8 mouse cellular contexts compared by ENCODE assay signal in the genomic region with DNA sequence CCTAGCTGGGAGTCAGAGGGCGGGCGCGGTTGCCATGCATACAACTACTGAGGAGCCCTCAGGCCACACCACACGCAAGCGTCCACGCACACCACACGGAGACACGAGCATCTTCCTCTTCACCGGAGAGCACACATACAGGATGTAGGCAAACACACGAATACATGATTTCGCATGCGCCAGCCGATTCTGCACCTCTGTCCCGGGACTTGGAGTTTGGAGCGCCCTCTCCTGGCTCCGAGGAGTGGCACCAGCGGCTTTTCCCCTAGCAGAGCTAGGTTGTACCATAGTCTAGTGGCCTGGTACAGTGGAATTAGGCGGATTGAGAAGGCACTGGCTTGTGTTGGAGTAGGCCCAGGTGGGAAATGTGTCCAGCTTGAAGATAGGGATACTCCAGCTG. TPM values are rescaled to one million over a fixed set of nuclear protein-coding genes. Genes with fewer than 3 reads are reported as not detected.
DNase-seq lines count a peak whose midpoint lies in the region; ATAC-seq and TF ChIP-seq lines count a peak whose summit lies in the region.

No protein-coding gene starts in this region.

- H3K36me3 ChIP-seq in kidney, adult 2 months (ENCODE audit: control insufficient read depth, insufficient read depth, low read length), result no peaks in the 10 kb centered on the region; the same call in 1 of the 2 replicates
- H3K36me3 ChIP-seq in liver, embryonic 15.5 days (replicated peaks), result no peaks in the 10 kb centered on the region
- no peaks in the 10 kb centered on the region for H3K36me3 ChIP-seq in neural tube, embryonic 12.5 days

- H3K9ac ChIP-seq in liver, embryonic 15.5 days, result no peak overlapping the region
- no peak overlapping the region for H3K9ac ChIP-seq in neural tube, embryonic 12.5 days

- TF ChIP-seq CTCF in left cerebral cortex, adult 2 months (IDR thresholded peaks at IDR 0.05), result peak; percentile 65
- peak; percentile 69 for TF ChIP-seq CTCF in kidney, adult 2 months (conservative IDR thresholded peaks at IDR 0.05; ENCODE audit: insufficient read depth, insufficient read length, low read depth, low read length)

- WGBS in kidney, adult 2 months, result 28% methylated on average over 18 of the region's 18 CpGs
- 17% methylated on average over 18 of the region's 18 CpGs for WGBS in liver, embryonic 15.5 days (ENCODE audit: insufficient replicate concordance)
- 11% methylated on average over 18 of the region's 18 CpGs for WGBS in neural tube, embryonic 12.5 days

- peaks cover 11% of the 10 kb centered on the region; the same call in 1 of the 2 replicates for H3K4me1 ChIP-seq in kidney, adult 2 months (ENCODE audit: control insufficient read depth, insufficient read depth, low read length)
- peaks cover 10% of the 10 kb centered on the region; the same call in 1 of the 2 replicates for H3K4me1 ChIP-seq in liver, embryonic 15.5 days (replicated peaks)
- H3K4me1 ChIP-seq in neural tube, embryonic 12.5 days, result peaks cover 5% of the 10 kb centered on the region

- DNase-seq in left cerebral cortex, adult 2 months (ENCODE audit: extremely low spot score in 1 of 2, low spot score in 2 of 2), result peak; percentile 35
- DNase-seq in left cerebral cortex, adult 11 months (ENCODE audit: low spot score), result no peak
- peak; percentile 68 for DNase-seq in kidney, adult 2 months
- peak; percentile 84 for DNase-seq in testis, postnatal 10 days (ENCODE audit: low spot score)

- no peaks in the 10 kb centered on the region for H3K27me3 ChIP-seq in kidney, adult 2 months (replicated peaks; ENCODE audit: control insufficient read depth, insufficient read depth, low read length)
- H3K27me3 ChIP-seq in liver, embryonic 15.5 days, result no peaks in the 10 kb centered on the region
- no peaks in the 10 kb centered on the region; the same call in 1 of the 2 replicates for H3K27me3 ChIP-seq in neural tube, embryonic 12.5 days (replicated peaks)

- intact Hi-C loops in left cerebral cortex, adult 2 months (cut with DNase I), result no loop called here

- no peaks in the 10 kb centered on the region for H3K9me3 ChIP-seq in liver, embryonic 15.5 days (replicated peaks)
- no peaks in the 10 kb centered on the region for H3K9me3 ChIP-seq in neural tube, embryonic 12.5 days

- peak; percentile 64 for ATAC-seq in common myeloid progenitor, adult 5-6 weeks (replicated peaks; ENCODE audit: low read depth, poor library complexity, severe bottlenecking)
- ATAC-seq in granulocyte monocyte progenitor cell, adult 5-6 weeks (replicated peaks; ENCODE audit: poor library complexity, severe bottlenecking), result peak; percentile 70
- no peak for ATAC-seq in liver, embryonic 15.5 days (ENCODE audit: insufficient read depth)
- ATAC-seq in neural tube, embryonic 12.5 days (ENCODE audit: low FRiP score, low read depth), result 0 out of 2 replicates have a peak, but pooled peaks have one; percentile 29

- H3K4me2 ChIP-seq in liver, embryonic 15.5 days, result peak overlapping the region; percentile 20
- H3K4me2 ChIP-seq in neural tube, embryonic 12.5 days (replicated peaks), result peak overlapping the region; percentile 56

- H3K4me3 ChIP-seq in left cerebral cortex, adult 2 months, result no peak overlapping the region
- H3K4me3 ChIP-seq in kidney, adult 2 months (ENCODE audit: insufficient read depth, low read depth, low read length), result no peak overlapping the region
- no peak overlapping the region for H3K4me3 ChIP-seq in liver, embryonic 15.5 days (replicated peaks)
- no peak overlapping the region for H3K4me3 ChIP-seq in neural tube, embryonic 12.5 days

- H3K27ac ChIP-seq in left cerebral cortex, adult 2 months, result no peak overlapping the region
- H3K27ac ChIP-seq in kidney, adult 2 months (ENCODE audit: insufficient read depth, low read depth, low read length), result no peak overlapping the region
- no peak overlapping the region for H3K27ac ChIP-seq in liver, embryonic 15.5 days (replicated peaks)
- no peak overlapping the region for H3K27ac ChIP-seq in neural tube, embryonic 12.5 days

- TF ChIP-seq POLR2A in kidney, adult 2 months (IDR thresholded peaks at IDR 0.05; ENCODE audit: low read depth, low read length), result no peak

RNA-seq across cellular contexts. Expression of gene Foxn1, which starts 11.0 kb away (rescaled TPM):
- not detected for total RNA-seq in left cerebral cortex, adult 2 months (2021)
- not detected in 2 replicates for total RNA-seq in common myeloid progenitor, adult 5-6 weeks (2017)
- total RNA-seq in granulocyte monocyte progenitor cell, adult 5-6 weeks (2014; fragmentation: Nextera tagmentation), result not detected in 2 replicates
- not detected in 2 replicates for total RNA-seq in granulocyte monocyte progenitor cell, adult 5-6 weeks (2017)
- polyA plus RNA-seq in kidney, adult 2 months (2012; rRNA removed), result 0.03 and 0.05 TPM in 2 replicates
- not detected in 2 replicates for polyA plus RNA-seq in liver, embryonic 15.5 days (2015; fragmentation: Nextera tagmentation; extraction: Ambion mirVana)
- not detected in 2 replicates for polyA plus RNA-seq in neural tube, embryonic 12.5 days (2016; fragmentation: Nextera tagmentation; extraction: Ambion mirVana)

RNA-seq across cellular contexts. Expression of gene Slc13a2, which starts 24.6 kb away (rescaled TPM):
- total RNA-seq in left cerebral cortex, adult 2 months (2021), result not detected
- not detected in 2 replicates for total RNA-seq in common myeloid progenitor, adult 5-6 weeks (2017)
- not detected in 2 replicates for total RNA-seq in granulocyte monocyte progenitor cell, adult 5-6 weeks (2014; fragmentation: Nextera tagmentation)
- total RNA-seq in granulocyte monocyte progenitor cell, adult 5-6 weeks (2017), result not detected in 2 replicates
- polyA plus RNA-seq in kidney, adult 2 months (2012; rRNA removed), result 91.0 and 105 TPM in 2 replicates
- polyA plus RNA-seq in liver, embryonic 15.5 days (2015; fragmentation: Nextera tagmentation; extraction: Ambion mirVana), result 0.05 TPM in 1 of 2 replicates, not detected in the other
- not detected in 2 replicates for polyA plus RNA-seq in neural tube, embryonic 12.5 days (2016; fragmentation: Nextera tagmentation; extraction: Ambion mirVana)

RNA-seq across cellular contexts. Expression of gene Unc119, which starts 54.1 kb away (rescaled TPM):
- 10 to 100 TPM; 29.1 to 32.2 TPM for total RNA-seq in left cerebral cortex, adult 2 months (2021)
- total RNA-seq in common myeloid progenitor, adult 5-6 weeks (2017), result 13.5 and 33.7 TPM in 2 replicates
- 24.0 and 41.0 TPM in 2 replicates for total RNA-seq in granulocyte monocyte progenitor cell, adult 5-6 weeks (2014; fragmentation: Nextera tagmentation)
- total RNA-seq in granulocyte monocyte progenitor cell, adult 5-6 weeks (2017), result 11.9 and 18.5 TPM in 2 replicates
- polyA plus RNA-seq in kidney, adult 2 months (2012; rRNA removed), result 20.3 and 20.8 TPM in 2 replicates
- polyA plus RNA-seq in liver, embryonic 15.5 days (2015; fragmentation: Nextera tagmentation; extraction: Ambion mirVana), result 27.4 and 29.4 TPM in 2 replicates
- 80.8 and 89.3 TPM in 2 replicates for polyA plus RNA-seq in neural tube, embryonic 12.5 days (2016; fragmentation: Nextera tagmentation; extraction: Ambion mirVana)
